Mouse (Mus musculus) thymus, adult 18-20 months (tissue): ENCODE data around the gene Prr29.

ENCODE experiments used
- DNase-seq, 2 experiments: peaks; one replicate each; pipeline ENCODE4 v3.0.0; 2022; ENCODE audit warnings: mixed read lengths in 2 of 2

The Prr29 gene

DNA sequence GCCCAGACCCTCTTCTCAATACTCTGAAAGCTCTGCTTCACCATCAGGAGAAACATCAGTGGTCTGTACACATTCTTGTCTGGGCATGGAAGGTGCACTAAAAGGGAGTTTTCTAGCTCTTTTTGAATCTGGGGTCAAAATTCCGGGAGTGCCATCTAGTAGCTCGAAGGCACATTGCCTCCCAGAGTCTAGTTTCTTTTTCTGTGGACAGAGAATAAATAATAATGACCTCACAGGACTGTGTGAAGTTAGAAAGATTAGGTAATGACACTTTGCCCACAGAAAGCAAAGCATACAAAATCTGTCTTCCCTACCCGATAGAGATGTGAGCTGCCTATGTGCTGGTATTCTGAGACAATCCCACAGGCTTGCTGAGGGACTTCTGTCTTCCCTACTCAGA lies 45.2 kb downstream of the Prr29 start:
- DNase-seq: no peak

DNA sequence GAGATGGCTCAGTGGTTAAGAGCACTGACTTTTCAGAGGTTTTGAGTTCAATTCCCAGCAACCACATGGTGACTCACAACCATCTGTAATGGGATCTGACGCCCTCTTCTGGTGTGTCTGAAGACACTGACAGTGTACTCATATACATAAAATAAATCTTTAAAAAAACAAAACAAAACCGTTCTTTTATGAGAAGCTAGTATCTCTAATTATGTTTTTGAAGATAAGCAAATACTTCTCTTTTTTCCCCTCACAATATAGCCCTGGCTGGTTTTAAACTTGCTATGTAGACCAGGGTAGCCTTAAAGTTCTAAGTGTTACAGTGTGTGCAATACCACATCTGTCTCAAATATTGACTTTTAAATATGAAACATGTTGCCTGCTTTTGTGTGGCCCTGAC lies 45.9 kb downstream of the Prr29 start:
- DNase-seq: no peak

DNA sequence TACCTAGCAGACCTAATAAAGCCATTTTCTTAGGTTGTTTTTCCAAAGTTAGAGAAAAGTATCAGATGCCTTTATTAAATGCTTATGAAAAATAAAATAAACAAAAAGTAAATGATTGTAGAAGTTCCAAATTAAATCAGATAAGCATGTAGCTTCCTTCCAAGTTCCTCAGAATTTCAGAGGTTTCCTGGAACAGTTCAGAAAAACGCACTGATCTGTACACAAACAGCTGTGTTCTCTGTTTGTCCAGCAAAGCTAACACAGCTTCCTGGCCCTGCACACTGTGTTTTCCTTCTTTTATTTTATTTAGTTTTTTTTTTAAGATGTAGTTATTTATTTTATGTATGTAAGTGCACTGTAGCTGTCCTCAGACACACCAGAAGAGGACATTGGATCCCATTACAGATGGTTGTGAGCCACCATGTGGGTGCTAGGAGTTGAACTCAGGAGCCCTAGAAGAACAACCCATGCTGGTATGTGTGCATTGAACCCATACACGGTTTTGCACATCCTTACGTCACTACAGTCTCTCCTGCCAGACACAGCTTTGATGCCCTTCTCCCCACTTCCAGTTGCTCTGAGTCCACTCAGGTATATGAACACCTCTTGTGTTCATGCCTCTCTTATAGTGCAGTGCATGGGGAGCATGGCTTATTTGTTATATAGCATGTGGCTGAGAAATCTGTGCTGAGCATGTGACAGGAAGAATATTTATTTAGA lies 47.5 kb downstream of the Prr29 start:
- no peak for DNase-seq

DNA sequence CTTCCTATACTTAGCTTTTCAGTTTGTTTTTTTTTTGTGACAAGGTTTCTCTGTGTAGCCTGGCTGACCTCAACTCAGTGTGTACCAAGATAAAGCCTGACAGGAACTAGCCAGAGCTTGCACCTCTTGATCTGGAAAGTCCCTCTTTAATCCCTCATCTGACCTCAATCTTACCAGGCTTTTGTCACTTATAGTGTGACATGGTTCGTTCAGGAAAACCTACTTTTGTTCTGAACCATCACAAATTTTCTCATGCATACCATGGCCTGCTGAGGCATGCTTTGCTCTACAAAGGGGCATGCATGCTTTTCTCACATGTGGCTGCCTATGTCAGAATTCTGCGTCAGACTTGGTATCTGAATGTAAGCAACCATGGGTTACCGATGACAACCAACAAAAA lies 51.1 kb downstream of the Prr29 start:
- DNase-seq: no peak

DNA sequence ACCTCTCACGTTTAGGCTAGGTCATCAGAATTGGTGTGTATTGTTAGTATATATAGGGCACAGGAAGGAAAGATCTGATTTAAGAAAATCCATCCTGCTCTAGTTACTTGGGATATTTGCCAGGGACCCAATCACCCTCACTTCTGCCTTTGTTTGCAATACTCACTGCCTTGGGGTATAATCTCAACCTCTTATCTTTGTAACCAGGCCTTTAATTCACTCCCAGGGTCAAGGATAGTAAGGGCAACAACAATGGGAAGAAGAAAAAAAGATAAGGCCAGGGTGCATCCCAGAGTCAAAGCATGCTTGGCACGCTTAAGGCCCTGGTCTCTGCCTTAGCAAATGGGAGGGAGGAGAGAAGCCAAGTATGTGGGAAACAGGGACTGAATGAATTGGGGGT lies 52.6 kb downstream of the Prr29 start:
- DNase-seq: no peak

DNA sequence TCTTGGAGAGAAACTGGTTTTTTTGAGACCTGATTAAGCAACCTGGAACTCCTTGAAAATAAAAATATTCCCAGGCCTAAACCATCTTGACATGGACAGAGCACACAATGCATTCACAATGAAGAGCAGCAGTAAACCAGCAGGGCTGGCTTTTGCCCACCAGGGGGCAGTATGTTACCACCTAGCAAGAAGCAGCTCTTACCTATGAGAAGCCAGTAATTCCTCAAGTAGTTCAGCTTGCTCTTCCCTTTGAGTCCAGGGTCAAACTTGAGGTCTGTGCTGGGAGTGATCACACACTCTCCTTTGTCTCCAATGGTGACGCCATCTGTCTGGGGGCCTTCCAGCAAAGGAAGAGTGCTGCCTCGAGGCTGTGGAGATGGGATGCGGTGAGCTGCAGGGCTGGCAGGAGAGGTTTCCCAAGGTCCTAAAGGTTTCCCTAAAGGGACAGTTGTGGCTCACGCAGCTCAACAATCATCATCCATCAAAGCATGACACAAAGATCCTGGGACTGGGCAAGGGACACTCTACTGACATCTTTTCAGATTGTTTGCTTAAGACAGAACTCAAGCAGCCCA lies 53.4 kb downstream of the Prr29 start:
- DNase-seq: peak; percentile 57 to 58

DNA sequence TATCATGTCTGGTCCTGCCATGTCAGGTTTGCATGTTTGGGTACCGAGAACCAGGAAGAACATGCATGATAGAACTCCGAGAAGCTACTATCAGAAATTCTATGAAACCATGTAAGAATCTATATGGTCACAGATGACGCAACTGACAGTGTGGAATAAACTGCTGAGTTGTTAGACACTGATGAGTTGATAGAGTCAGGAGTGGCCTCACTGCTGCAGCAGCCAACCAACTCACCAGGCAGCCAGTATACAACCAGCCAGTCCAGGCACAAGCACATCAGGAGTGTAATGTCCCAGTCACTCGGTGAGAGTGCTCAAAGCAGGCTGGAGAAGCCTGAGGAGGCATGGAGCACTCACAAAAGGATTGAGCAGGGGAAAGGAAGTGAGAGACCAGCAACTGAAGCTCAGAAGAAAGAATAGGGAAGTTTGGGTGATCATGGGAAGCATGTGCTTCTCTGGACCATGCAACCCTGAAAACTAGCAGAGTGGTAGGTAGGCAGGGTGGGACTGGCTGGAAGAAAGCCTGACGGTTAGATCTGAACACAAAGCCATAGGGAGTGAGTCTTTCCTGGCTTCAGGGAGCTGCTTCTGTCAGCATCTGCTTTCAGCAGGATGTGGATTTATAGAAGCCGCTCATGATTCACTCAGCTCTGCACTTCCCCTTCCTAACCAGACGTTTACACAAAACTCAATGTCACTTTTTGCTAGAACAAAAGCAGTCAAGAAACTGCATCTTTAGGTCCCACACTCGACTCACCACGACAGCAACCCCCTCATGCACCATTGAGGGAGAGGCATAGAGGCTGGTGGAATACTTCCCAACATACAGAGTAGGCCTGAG lies 54.2 kb downstream of the Prr29 start:
- no peak for DNase-seq

DNA sequence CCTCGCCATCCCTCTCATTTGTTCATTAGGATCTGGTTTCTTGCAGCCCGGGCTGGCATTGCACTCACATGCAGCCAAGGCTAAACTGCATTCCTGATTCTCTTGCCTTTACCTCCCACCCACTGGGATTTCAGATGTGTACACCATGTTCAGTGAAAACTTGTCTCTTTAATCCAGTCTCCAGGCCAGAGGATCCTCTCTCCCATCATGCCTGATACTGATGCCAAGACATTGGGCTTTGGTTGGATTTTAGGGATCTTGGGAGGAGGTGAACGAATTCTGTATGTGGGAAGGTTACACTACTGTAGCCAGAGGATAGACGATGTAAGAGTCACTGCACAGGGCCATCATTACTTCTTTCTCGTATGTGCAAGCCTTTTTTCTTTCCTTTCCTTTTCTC lies 59.9 kb downstream of the Prr29 start:
- no peak for DNase-seq

DNA sequence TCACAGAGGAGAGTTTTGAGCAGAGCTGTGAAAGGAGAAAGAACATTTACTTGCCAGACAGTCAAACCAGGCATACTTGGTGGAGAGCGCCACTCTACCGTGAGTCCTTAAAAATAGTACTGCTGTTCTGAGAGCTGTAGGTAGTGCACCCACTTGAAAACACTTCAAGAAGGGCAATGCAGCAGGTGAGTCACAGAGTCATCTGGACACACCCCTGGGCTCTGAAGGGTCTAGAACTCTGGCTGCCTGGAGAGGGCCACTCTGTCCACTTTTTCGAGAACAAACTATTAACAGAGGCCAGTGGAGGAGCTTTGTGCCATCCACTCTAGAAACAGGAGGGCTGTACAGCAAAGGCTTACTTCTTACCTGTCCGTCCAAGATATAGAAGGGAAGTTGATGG lies 61.2 kb downstream of the Prr29 start:
- DNase-seq: no peak
